Mouse (Mus musculus) lung, embryonic 16.5 days (tissue): ENCODE results near the gene Tas2r134. TPM values are rescaled to one million over a fixed set of nuclear protein-coding genes. Genes with fewer than 3 reads are reported as not detected.

Source experiments
- ATAC-seq: fragments of 200-750 bp; cut with Nextera tagmentation; 2 replicates; pipeline ENCODE4 v1.8.0; 2017; ENCODE audit warnings: low read depth, mild to moderate bottlenecking, moderate library complexity
- H3K27ac ChIP-seq: fragments of 300-500 bp; sonication (generic); 2 replicates; pipeline ENCODE4 v1.5.1; 2014; ENCODE audit warnings: mild to moderate bottlenecking, control low read depth, low read length
- H3K27me3 ChIP-seq: fragments of 300-500 bp; sonication (generic); 2 replicates; pipeline ENCODE4 v1.6.1; 2014; ENCODE audit warnings: low read depth, low read length, mixed read lengths; ENCODE audit not compliant: control insufficient read depth, insufficient read depth
- H3K36me3 ChIP-seq: fragments of 300-500 bp; sonication (generic); 2 replicates; pipeline ENCODE4 v1.6.1; 2014; ENCODE audit warnings: low read length; ENCODE audit not compliant: control insufficient read depth, insufficient read depth
- H3K4me1 ChIP-seq: fragments of 300-500 bp; sonication (generic); replicated peaks from 2 replicates; pipeline ENCODE4 v1.6.1; 2014; ENCODE audit warnings: low read length, mixed read lengths; ENCODE audit not compliant: control insufficient read depth, insufficient read depth
- H3K4me2 ChIP-seq: fragments of 300-500 bp; sonication (generic); 2 replicates; pipeline ENCODE4 v1.6.1; 2014; ENCODE audit warnings: low read depth, low read length, control low read depth
- H3K4me3 ChIP-seq: fragments of 300-500 bp; sonication (generic); 2 replicates; pipeline ENCODE4 v1.5.1; 2014; ENCODE audit warnings: mild to moderate bottlenecking, low read length, control low read depth
- H3K9ac ChIP-seq: fragments of 300-500 bp; sonication (generic); 2 replicates; pipeline ENCODE4 v1.6.1; 2014; ENCODE audit warnings: low read length, control low read depth
- H3K9me3 ChIP-seq: fragments of 300-500 bp; sonication (generic); 2 replicates; pipeline ENCODE4 v1.6.1; 2016; ENCODE audit warnings: low read length; ENCODE audit not compliant: control insufficient read depth
- WGBS: fragments of 180-500 bp; shearing (Covaris S2); extraction: QIAGEN DNeasy Blood & Tissue Kit; methylation state at CpG from one replicate; pipeline ENCODE4 v1.1.7; 2014; 5-methylcytosine and 5-hydroxymethylcytosine counted together
- polyA plus RNA-seq: library from polyadenylated mRNA; unstranded; fragments of >200 nt; fragmentation: Nextera tagmentation; extraction: Ambion mirVana; gene quantifications from 2 replicates; pipeline ENCODE4 v1.2.1, GENCODE M21; 2015

Tas2r134 gene
- polyA plus RNA-seq, 1 experiment from 2014 or later: not detected

DNA sequence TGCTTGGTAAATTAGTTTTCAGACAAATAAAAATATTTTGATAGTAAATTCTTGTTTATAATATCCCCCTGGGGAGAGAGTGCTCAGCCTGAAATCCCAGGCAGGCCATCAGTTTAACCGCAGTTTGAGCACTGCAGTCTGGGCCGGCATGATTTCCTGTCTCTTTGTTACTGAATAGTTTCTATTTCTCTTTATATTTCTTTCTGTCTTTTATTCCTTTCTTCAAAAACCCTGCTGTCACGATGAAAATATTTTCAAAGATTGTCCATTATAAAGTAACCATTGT lies 27.2 kb upstream of the Tas2r134 start:
- no peaks in the 10 kb centered on the region for H3K4me1 ChIP-seq
- ATAC-seq: no peak
- no peaks in the 10 kb centered on the region for H3K36me3 ChIP-seq
- no peaks in the 10 kb centered on the region for H3K9me3 ChIP-seq
- H3K27me3 ChIP-seq: no peaks in the 10 kb centered on the region
- no peak overlapping the region for H3K27ac ChIP-seq
- H3K4me2 ChIP-seq: no peak overlapping the region
- no peak overlapping the region for H3K9ac ChIP-seq
- no peak overlapping the region for H3K4me3 ChIP-seq
- WGBS: 53% methylated on average over 3 of the region's 3 CpGs

DNA sequence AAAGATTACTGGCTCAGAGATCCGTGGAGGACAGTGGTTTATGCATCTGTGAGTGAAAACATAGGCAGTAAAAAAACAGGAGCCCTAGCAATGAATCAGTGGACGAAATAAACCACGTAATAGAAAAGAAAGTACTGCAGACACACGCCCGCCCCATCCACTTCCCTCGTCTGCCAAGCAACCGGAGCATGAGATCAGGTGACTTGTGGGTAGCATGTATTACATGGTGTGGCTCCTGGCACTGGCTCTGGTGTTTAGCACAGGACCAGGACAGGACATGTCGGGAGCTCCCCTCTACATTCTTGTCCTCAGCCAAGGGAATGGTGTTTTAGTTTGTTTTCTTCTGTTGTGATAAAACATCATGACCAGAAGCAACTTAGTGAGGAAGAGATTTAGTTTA lies 26.4 kb upstream of the Tas2r134 start:
- Histone ChIP-seq H3K9me3 (no peaks in the 10 kb centered on the region), H3K4me3 (no peak overlapping the region), H3K9ac (no peak overlapping the region), H3K27me3 (no peaks in the 10 kb centered on the region), H3K27ac (no peak overlapping the region), H3K4me1 (no peaks in the 10 kb centered on the region), H3K36me3 (no peaks in the 10 kb centered on the region), H3K4me2 (no peak overlapping the region)
- no peak for ATAC-seq
- WGBS: 75% methylated on average over 8 of the region's 8 CpGs

DNA sequence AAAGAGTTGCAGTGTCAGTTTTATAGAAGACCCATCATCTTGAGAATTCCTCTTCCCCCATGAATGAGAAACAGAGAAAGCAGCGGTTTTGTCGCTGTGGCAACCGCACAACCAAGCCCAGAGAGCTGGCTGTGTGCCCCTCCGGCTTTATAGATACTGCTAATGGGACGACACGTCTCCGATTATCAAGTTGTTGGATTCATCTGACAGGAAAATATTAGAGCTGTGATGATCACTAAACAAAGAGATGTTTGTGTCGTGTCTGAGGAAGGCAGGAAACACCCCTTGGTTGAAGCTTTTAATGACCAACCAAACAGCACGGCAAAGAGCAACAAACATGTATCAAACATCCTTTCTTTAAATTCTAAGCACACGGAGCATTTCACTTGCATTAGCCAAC lies 17.0 kb upstream of the Tas2r134 start:
- Histone ChIP-seq H3K4me2 (peak overlapping the region; percentile 15; the same call in 1 of the 2 replicates), H3K27me3 (no peaks in the 10 kb centered on the region), H3K9me3 (no peaks in the 10 kb centered on the region), H3K27ac (no peak overlapping the region), H3K4me3 (no peak overlapping the region), H3K4me1 (no peaks in the 10 kb centered on the region), H3K36me3 (no peaks in the 10 kb centered on the region), H3K9ac (0 out of 2 replicates have a peak overlapping the region, but pooled peaks have one; percentile 13)
- WGBS: 32% methylated on average over 10 of the region's 10 CpGs
- no peak for ATAC-seq

DNA sequence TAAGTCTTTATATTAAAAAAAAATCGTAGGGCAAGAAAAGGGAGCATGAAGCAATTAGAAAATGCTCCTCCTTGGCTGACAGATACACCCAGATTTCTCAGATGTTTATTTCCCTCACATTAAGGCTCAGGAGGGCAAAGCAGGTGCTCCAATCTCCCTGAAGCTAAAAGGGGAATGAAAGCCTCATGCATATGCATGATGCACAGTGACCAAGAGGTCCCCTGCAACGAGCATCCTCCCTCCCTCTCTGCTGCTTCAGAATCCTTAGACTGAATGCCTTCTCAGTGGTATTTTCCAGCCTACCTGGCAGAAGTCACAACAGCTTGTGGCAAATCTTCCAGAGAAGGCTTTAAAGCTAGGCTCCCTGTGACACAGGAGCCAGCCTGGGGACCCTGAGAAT lies 16.4 kb upstream of the Tas2r134 start:
- no peak overlapping the region for H3K4me3 ChIP-seq
- ATAC-seq: no peak
- no peaks in the 10 kb centered on the region for H3K9me3 ChIP-seq
- H3K4me2 ChIP-seq: no peak overlapping the region
- no peak overlapping the region for H3K27ac ChIP-seq
- H3K27me3 ChIP-seq: no peaks in the 10 kb centered on the region
- no peaks in the 10 kb centered on the region for H3K4me1 ChIP-seq
- no peak overlapping the region for H3K9ac ChIP-seq
- 34% methylated on average over 2 of the region's 2 CpGs for WGBS
- H3K36me3 ChIP-seq: no peaks in the 10 kb centered on the region

DNA sequence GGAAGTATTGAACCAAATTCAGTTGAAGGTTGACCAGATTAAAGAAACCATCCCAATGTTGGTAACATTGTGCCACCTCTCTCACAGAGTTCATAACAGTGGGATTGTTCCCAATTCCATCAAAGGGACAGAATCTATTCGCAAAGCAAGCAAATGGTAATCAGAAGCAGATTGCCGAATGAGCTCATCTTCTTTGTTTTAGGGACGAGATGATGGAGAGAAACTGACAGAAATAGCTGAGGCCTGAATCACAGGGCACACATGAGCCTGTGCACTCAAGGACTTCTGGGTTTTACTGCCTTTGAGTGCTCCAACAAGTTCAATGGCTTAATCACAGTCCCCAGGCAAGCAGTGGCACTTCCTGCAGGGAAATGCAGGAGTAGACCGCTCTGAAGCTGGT lies 13.6 kb upstream of the Tas2r134 start:
- Histone ChIP-seq H3K9me3 (no peaks in the 10 kb centered on the region), H3K27ac (no peak overlapping the region), H3K4me3 (no peak overlapping the region), H3K27me3 (no peaks in the 10 kb centered on the region), H3K4me2 (no peak overlapping the region), H3K36me3 (no peaks in the 10 kb centered on the region), H3K9ac (no peak overlapping the region), H3K4me1 (no peaks in the 10 kb centered on the region)
- WGBS: 71% methylated on average over 4 of the region's 4 CpGs
- no peak for ATAC-seq

DNA sequence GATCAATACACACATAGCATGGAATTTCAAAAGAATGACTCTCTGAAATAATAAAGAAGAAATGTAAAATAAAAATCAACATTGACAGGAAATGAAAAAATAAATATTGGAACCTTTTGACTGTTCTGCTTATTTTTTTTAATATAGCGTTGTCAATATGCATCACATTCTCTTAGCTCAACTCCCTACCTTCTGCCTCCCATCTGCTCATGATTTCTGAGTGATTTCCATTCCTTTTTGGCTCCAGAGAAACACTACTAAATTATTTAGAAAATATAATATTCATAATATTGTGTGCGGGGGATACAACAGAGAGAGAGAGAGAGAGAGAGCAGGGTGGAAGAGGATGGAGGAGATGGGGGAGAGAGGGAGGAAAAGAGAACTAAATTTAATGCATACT lies 5.4 kb upstream of the Tas2r134 start:
- no peaks in the 10 kb centered on the region for H3K9me3 ChIP-seq
- no peak overlapping the region for H3K27ac ChIP-seq
- 88% methylated on average over 2 of the region's 2 CpGs for WGBS
- no peak overlapping the region for H3K9ac ChIP-seq
- no peaks in the 10 kb centered on the region for H3K27me3 ChIP-seq
- no peak overlapping the region for H3K4me2 ChIP-seq
- no peaks in the 10 kb centered on the region for H3K36me3 ChIP-seq
- no peak overlapping the region for H3K4me3 ChIP-seq
- no peak for ATAC-seq
- no peaks in the 10 kb centered on the region for H3K4me1 ChIP-seq

DNA sequence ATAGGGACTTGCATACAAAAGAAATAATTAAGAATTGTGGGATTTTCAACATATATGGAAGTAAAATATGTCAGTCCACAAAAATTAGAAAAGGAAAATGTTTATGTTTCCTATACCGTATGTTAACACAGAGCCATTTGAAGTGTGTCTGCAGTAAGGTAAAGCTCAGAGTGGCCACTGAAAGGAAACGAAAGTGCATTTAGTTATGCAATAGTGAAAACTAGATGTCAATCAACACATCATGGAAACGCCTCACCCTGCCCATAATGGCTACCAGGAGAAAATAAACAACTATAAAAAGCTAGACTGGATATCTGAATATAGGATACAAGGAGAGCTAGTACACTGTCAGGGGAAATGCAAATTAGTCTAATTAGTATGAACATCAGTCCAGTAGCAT lies 1.3 kb upstream of the Tas2r134 start:
- H3K27me3 ChIP-seq: no peaks in the 10 kb centered on the region
- H3K4me1 ChIP-seq: no peaks in the 10 kb centered on the region
- no peaks in the 10 kb centered on the region for H3K36me3 ChIP-seq
- no peak overlapping the region for H3K9ac ChIP-seq
- H3K9me3 ChIP-seq: no peaks in the 10 kb centered on the region
- WGBS: 55% methylated on average over 3 of the region's 3 CpGs
- no peak for ATAC-seq
- no peak overlapping the region for H3K4me2 ChIP-seq
- H3K27ac ChIP-seq: no peak overlapping the region
- H3K4me3 ChIP-seq: no peak overlapping the region

DNA sequence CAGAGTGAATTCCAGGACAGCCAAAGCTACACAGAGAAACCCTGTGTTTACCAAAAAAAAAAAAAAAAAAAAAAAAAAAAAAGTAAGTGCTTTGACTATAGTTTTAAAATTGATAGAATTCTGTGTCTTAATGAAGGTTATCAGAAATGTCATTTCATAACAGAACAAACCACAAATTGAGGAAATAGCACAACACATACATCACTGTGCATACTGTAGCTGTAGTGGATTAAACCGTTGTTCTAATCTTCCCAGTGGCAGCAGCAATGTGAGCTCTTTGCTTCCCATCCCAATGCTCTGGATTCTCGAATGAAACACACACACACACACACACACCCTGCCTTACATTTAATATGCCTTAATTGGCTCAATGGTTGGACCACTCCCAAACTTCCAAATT lies 4.1 kb downstream of the Tas2r134 start:
- H3K4me2 ChIP-seq: no peak overlapping the region
- no peaks in the 10 kb centered on the region for H3K9me3 ChIP-seq
- no peak overlapping the region for H3K9ac ChIP-seq
- H3K27me3 ChIP-seq: no peaks in the 10 kb centered on the region
- H3K27ac ChIP-seq: no peak overlapping the region
- H3K4me3 ChIP-seq: no peak overlapping the region
- WGBS: 70% methylated on average over 2 of the region's 2 CpGs
- H3K4me1 ChIP-seq: no peaks in the 10 kb centered on the region
- no peaks in the 10 kb centered on the region for H3K36me3 ChIP-seq
- no peak for ATAC-seq

DNA sequence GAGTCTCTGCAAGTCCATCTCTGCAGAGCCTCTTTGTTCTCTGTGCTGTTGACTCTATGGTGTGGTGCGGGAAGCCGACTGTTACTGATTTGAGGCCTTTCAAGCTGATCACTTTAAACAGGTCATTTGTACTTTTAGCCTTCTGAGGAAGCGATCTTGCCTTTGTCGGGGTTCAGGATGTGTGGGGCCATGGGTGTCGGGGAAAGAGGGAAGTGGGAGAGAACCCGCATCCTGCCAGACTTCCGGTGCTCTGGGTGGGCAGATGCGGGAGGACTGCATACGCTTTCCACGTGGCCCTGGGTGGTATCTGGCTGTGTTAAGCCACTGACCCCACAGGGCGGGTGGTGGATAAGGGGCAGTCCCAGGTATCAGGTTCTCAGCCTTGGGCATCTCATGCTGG lies 10.4 kb downstream of the Tas2r134 start:
- no peak for ATAC-seq
- no peaks in the 10 kb centered on the region for H3K27me3 ChIP-seq
- no peak overlapping the region for H3K4me2 ChIP-seq
- no peak overlapping the region for H3K9ac ChIP-seq
- no peak overlapping the region for H3K4me3 ChIP-seq
- H3K4me1 ChIP-seq: no peaks in the 10 kb centered on the region
- H3K27ac ChIP-seq: no peak overlapping the region
- 72% methylated on average over 11 of the region's 11 CpGs for WGBS
- H3K36me3 ChIP-seq: no peaks in the 10 kb centered on the region
- no peaks in the 10 kb centered on the region for H3K9me3 ChIP-seq

DNA sequence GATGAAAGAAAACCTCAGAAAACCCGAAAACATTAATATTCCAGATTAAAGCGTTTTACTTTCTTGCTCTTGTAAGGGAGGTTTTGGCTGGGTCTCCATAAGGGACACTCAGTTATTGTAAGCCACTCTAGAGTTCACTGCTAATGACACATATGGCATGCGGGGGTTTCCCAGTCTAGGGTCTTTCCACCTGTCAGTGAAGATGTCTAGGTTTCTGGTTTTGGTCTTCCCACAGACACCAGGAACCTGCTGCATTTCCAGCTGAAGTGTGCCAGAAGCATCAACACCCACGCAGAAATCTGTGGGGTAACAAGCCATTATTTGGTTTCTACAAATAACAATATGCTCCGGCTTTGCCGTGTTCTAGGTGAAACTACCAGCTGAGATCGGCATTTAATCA lies 14.3 kb downstream of the Tas2r134 start:
- H3K9ac ChIP-seq: no peak overlapping the region
- H3K9me3 ChIP-seq: no peaks in the 10 kb centered on the region
- WGBS: 92% methylated on average over 7 of the region's 7 CpGs

More for the DNA sequence above, 14.3 kb downstream of the Tas2r134 start:
- H3K27ac ChIP-seq: no peak overlapping the region
- H3K4me3 ChIP-seq: no peak overlapping the region
- H3K36me3 ChIP-seq: no peaks in the 10 kb centered on the region
- ATAC-seq: no peak
- 0 out of 2 replicates have a peak, but pooled peaks cover 2% of the 10 kb centered on the region for H3K4me1 ChIP-seq
- no peak overlapping the region for H3K4me2 ChIP-seq
- H3K27me3 ChIP-seq: no peaks in the 10 kb centered on the region
